Mouse (Mus musculus) heart, adult 8-10 months (tissue): Measurements from ENCODE around the gene Fam102a. TPM values are rescaled to one million over a fixed set of nuclear protein-coding genes. Genes with fewer than 3 reads are reported as not detected.

ENCODE experiments used
- DNase-seq: peaks from one replicate; pipeline ENCODE4 v3.0.0; 2022; ENCODE audit warnings: low spot score
- total RNA-seq, 4 experiments: library from RNA; stranded (reverse); gene quantifications; 2 replicates each; pipeline ENCODE4 v1.2.4; 2022

Fam102a gene
- total RNA-seq, 4 experiments from 2014 or later = 6.8 to 10.9 (median 8.6) TPM

- DNase-seq = no peak
Measured at GRCm38 (mm10) chr2:32543031-32543449, 7.9 kb downstream of the Fam102a start.

- DNase-seq = no peak
Measured at GRCm38 (mm10) chr2:32546951-32547350, 11.8 kb downstream of the Fam102a start.

GRCm38 (mm10) chr2:32547380-32547779 is 12.2 kb downstream of the Fam102a start:
- DNase-seq = no peak

GRCm38 (mm10) chr2:32547964-32548739 is 13.0 kb downstream of the Fam102a start:
- peak; percentile 63 for DNase-seq

- no peak for DNase-seq
Measured at GRCm38 (mm10) chr2:32549171-32549570, 14.0 kb downstream of the Fam102a start.

GRCm38 (mm10) chr2:32549764-32550163 is 14.6 kb downstream of the Fam102a start:
- peak; percentile 77 for DNase-seq

GRCm38 (mm10) chr2:32551236-32551635 is 16.1 kb downstream of the Fam102a start:
- DNase-seq = no peak

GRCm38 (mm10) chr2:32553592-32554148 is 18.5 kb downstream of the Fam102a start:
- no peak for DNase-seq

- DNase-seq = no peak
Measured at GRCm38 (mm10) chr2:32555484-32555883, 20.4 kb downstream of the Fam102a start.

- DNase-seq = no peak
Measured at GRCm38 (mm10) chr2:32556019-32556418, 20.9 kb downstream of the Fam102a start.

GRCm38 (mm10) chr2:32559570-32559969 is 24.4 kb downstream of the Fam102a start:
- no peak for DNase-seq

GRCm38 (mm10) chr2:32566536-32567063 is 31.5 kb downstream of the Fam102a start:
- DNase-seq = peak; percentile 78

GRCm38 (mm10) chr2:32568149-32568548 is 33.0 kb downstream of the Fam102a start:
- DNase-seq = no peak

GRCm38 (mm10) chr2:32568941-32569340 is 33.8 kb downstream of the Fam102a start:
- no peak for DNase-seq

- peak; percentile 94 for DNase-seq
Measured at GRCm38 (mm10) chr2:32570698-32571494, 35.8 kb downstream of the Fam102a start, which contains the start of gene Dpm2. TSS of gene Dpm2 (plus strand) at chr2:32570858.

- DNase-seq = no peak
Measured at GRCm38 (mm10) chr2:32572196-32572595, 37.1 kb downstream of the Fam102a start.

GRCm38 (mm10) chr2:32574497-32574896 is 39.4 kb downstream of the Fam102a start, which contains the start of gene Pip5kl1:
TSS of gene Pip5kl1 (plus strand) at chr2:32574797.
- DNase-seq = no peak

- no peak for DNase-seq
Measured at GRCm38 (mm10) chr2:32574901-32575585, 39.9 kb downstream of the Fam102a start.

GRCm38 (mm10) chr2:32575586-32576160 is 40.5 kb downstream of the Fam102a start, which contains the start of gene 9430097D07Rik:
TSS of gene 9430097D07Rik (minus strand) at chr2:32575684.
- no peak for DNase-seq

GRCm38 (mm10) chr2:32576532-32576931 is 41.4 kb downstream of the Fam102a start:
- DNase-seq = no peak
